Mouse (Mus musculus) MEL (cell line): ENCODE data around the gene Ap1g1. TPM values are rescaled to one million over a fixed set of nuclear protein-coding genes. Genes with fewer than 3 reads are reported as not detected.
A peak's percentile ranks its signal among the peaks of the same experiment; 100 is the strongest.

Experiments used
- DNase-seq: peaks from one replicate; pipeline ENCODE4 v3.0.0; 2011; ENCODE audit warnings: low read depth, low spot score
- H3K27ac ChIP-seq: 2 replicates; pipeline ENCODE4 v1.5.1; 2012; ENCODE audit warnings: low read depth, mild to moderate bottlenecking, control low read depth, low read length, moderate library complexity; ENCODE audit not compliant: control insufficient read depth
- H3K27me3 ChIP-seq, 2 experiments: fragments of 150-350 bp in 1 of 2; sonication (generic) in 1 of 2; 2 replicates each; pipeline ENCODE4 v1.6.1; 2012; ENCODE audit warnings: low read length in 2 of 2, mild to moderate bottlenecking in 2 of 2, improper control_type of control experiment in 1 of 2, moderate library complexity in 1 of 2; ENCODE audit not compliant: insufficient read depth in 2 of 2, control insufficient read depth in 1 of 2
- H3K36me3 ChIP-seq, 2 experiments: 2 replicates each; pipeline ENCODE4 v1.6.1; 2012 to 2014; ENCODE audit warnings: low read length in 2 of 2, improper control_type of control experiment in 1 of 2, inconsistent platforms in 1 of 2, mild to moderate bottlenecking in 1 of 2; ENCODE audit not compliant: insufficient read depth in 2 of 2, control insufficient read depth in 1 of 2
- H3K4me1 ChIP-seq, 2 experiments: fragments of 150-350 bp in 1 of 2; sonication (generic) in 1 of 2; 2 replicates each; pipeline ENCODE4 v1.6.1; 2012; ENCODE audit warnings: low read length in 2 of 2, improper control_type of control experiment in 1 of 2, mild to moderate bottlenecking in 1 of 2; ENCODE audit not compliant: insufficient read depth in 2 of 2, control insufficient read depth in 1 of 2
- H3K4me3 ChIP-seq, 2 experiments: fragments of 150-350 bp in 1 of 2; sonication (generic) in 1 of 2; 2 replicates each; pipeline ENCODE4 v1.5.1; 2012; ENCODE audit warnings: low read depth in 2 of 2, low read length in 2 of 2, mild to moderate bottlenecking in 2 of 2, moderate library complexity in 2 of 2, control low read depth in 1 of 2, improper control_type of control experiment in 1 of 2; ENCODE audit not compliant: control insufficient read depth in 1 of 2, insufficient read depth in 1 of 2
- H3K79me2 ChIP-seq: 2 replicates; pipeline ENCODE4 v1.6.1; 2012; ENCODE audit warnings: mild to moderate bottlenecking, low read length, moderate library complexity; ENCODE audit not compliant: control insufficient read depth, poor library complexity, insufficient read depth
- H3K9ac ChIP-seq: 2 replicates; pipeline ENCODE4 v1.6.1; 2012; ENCODE audit warnings: low read depth, mild to moderate bottlenecking, control low read depth, low read length, moderate library complexity; ENCODE audit not compliant: control insufficient read depth, poor library complexity, severe bottlenecking
- H3K9me3 ChIP-seq: fragments of 150-350 bp; sonication (generic); replicated peaks from 2 replicates; pipeline ENCODE4 v1.6.1; 2012; ENCODE audit warnings: mild to moderate bottlenecking, low read length, improper control_type of control experiment, moderate library complexity; ENCODE audit not compliant: insufficient read depth
- BHLHE40 ChIP-seq: IDR thresholded peaks from 2 replicates; pipeline ENCODE4 v1.6.1; 2012; ENCODE audit warnings: low read depth, mild to moderate bottlenecking, inconsistent platforms, low read length, improper control_type of control experiment, borderline replicate concordance
- CHD2 ChIP-seq: IDR thresholded peaks from 2 replicates; pipeline ENCODE4 v1.6.1; 2011; ENCODE audit warnings: low read length, improper control_type of control experiment
- CTCF ChIP-seq, 3 experiments: IDR thresholded peaks in 2 of 3; conservative IDR thresholded peaks in 1 of 3; 2 replicates each; pipeline ENCODE4 v1.5.1; 2011 to 2012; ENCODE audit warnings: low read length in 3 of 3, low read depth in 2 of 3, mild to moderate bottlenecking in 2 of 3, improper control_type of control experiment in 1 of 3, inconsistent platforms in 1 of 3, mixed read lengths in 1 of 3, moderate library complexity in 1 of 3; ENCODE audit not compliant: control insufficient read depth in 1 of 3, insufficient read depth in 1 of 3, poor library complexity in 1 of 3, severe bottlenecking in 1 of 3
- E2F4 ChIP-seq: IDR thresholded peaks from 2 replicates; pipeline ENCODE4 v1.6.1; 2011; ENCODE audit warnings: low read depth, low read length, improper control_type of control experiment, borderline replicate concordance
- ELF1 ChIP-seq: IDR thresholded peaks from 2 replicates; pipeline ENCODE4 v1.6.1; 2014; ENCODE audit warnings: low read depth, mild to moderate bottlenecking, inconsistent platforms, low read length, improper control_type of control experiment, moderate library complexity
- EP300 ChIP-seq, 2 experiments: IDR thresholded peaks; 2 replicates each; pipeline ENCODE4 v1.6.1; 2011; ENCODE audit warnings: improper control_type of control experiment in 2 of 2, low read length in 2 of 2, low read depth in 1 of 2, mild to moderate bottlenecking in 1 of 2
- GATA1 ChIP-seq: IDR thresholded peaks from 2 replicates; pipeline ENCODE4 v1.6.1; 2011; ENCODE audit warnings: low read depth, low read length, improper control_type of control experiment
- HCFC1 ChIP-seq: IDR thresholded peaks from 2 replicates; pipeline ENCODE4 v1.6.1; 2012; ENCODE audit warnings: low read depth, mild to moderate bottlenecking, inconsistent platforms, low read length, improper control_type of control experiment, moderate library complexity
- JUND ChIP-seq: IDR thresholded peaks from 2 replicates; pipeline ENCODE4 v1.6.1; 2011; ENCODE audit warnings: low read depth, mild to moderate bottlenecking, improper control_type of control experiment, low read length
- MAFK ChIP-seq: IDR thresholded peaks from 2 replicates; pipeline ENCODE4 v1.6.1; 2011; ENCODE audit warnings: low read depth, mild to moderate bottlenecking, low read length, improper control_type of control experiment, borderline replicate concordance
- MAX ChIP-seq: IDR thresholded peaks from 2 replicates; pipeline ENCODE4 v1.6.1; 2011; ENCODE audit warnings: low read length, improper control_type of control experiment
- MYC ChIP-seq: IDR thresholded peaks from 2 replicates; pipeline ENCODE4 v1.6.1; 2011; ENCODE audit warnings: low read depth, mild to moderate bottlenecking, low read length, improper control_type of control experiment, moderate library complexity
- NELFE ChIP-seq: IDR thresholded peaks from 2 replicates; pipeline ENCODE4 v1.6.1; 2011; ENCODE audit warnings: low read depth, low read length, improper control_type of control experiment
- POLR2A ChIP-seq, 2 experiments: IDR thresholded peaks; 2 replicates each; pipeline ENCODE4 v1.6.1; 2011 to 2012; ENCODE audit warnings: low read length in 2 of 2, mild to moderate bottlenecking in 2 of 2, control low read depth in 1 of 2, improper control_type of control experiment in 1 of 2, low read depth in 1 of 2, moderate library complexity in 1 of 2; ENCODE audit not compliant: control insufficient read depth in 1 of 2, insufficient read depth in 1 of 2, poor library complexity in 1 of 2
- POLR2AphosphoS2 ChIP-seq: IDR thresholded peaks from 2 replicates; pipeline ENCODE4 v1.6.1; 2011; ENCODE audit warnings: low read length, improper control_type of control experiment
- RCOR1 ChIP-seq: IDR thresholded peaks from 2 replicates; pipeline ENCODE4 v1.6.1; 2012; ENCODE audit warnings: low read depth, mild to moderate bottlenecking, inconsistent platforms, low read length, improper control_type of control experiment
- SIN3A ChIP-seq: IDR thresholded peaks from 2 replicates; pipeline ENCODE4 v1.6.1; 2012; ENCODE audit warnings: low read length, improper control_type of control experiment, inconsistent platforms
- SMC3 ChIP-seq: IDR thresholded peaks from 2 replicates; pipeline ENCODE4 v1.6.1; 2011; ENCODE audit warnings: low read depth, low read length, improper control_type of control experiment
- TAL1 ChIP-seq: IDR thresholded peaks from 2 replicates; pipeline ENCODE4 v1.6.1; 2012; ENCODE audit warnings: mild to moderate bottlenecking, inconsistent platforms, low read length, moderate library complexity, mixed read lengths
- TBP ChIP-seq: IDR thresholded peaks from 2 replicates; pipeline ENCODE4 v1.8.0; 2011; ENCODE audit warnings: low read depth, low read length, improper control_type of control experiment
- TCF12 ChIP-seq: IDR thresholded peaks from 2 replicates; pipeline ENCODE4 v1.6.1; 2014; ENCODE audit warnings: low read depth, mild to moderate bottlenecking, inconsistent platforms, low read length, improper control_type of control experiment, moderate library complexity
- UBTF ChIP-seq: IDR thresholded peaks from 2 replicates; pipeline ENCODE4 v1.6.1; 2012; ENCODE audit warnings: low read depth, mild to moderate bottlenecking, inconsistent platforms, low read length, improper control_type of control experiment, moderate library complexity, borderline replicate concordance; ENCODE audit not compliant: insufficient read depth
- ZKSCAN1 ChIP-seq: IDR thresholded peaks from 2 replicates; pipeline ENCODE4 v1.6.1; 2012; ENCODE audit warnings: low read depth, mild to moderate bottlenecking, inconsistent platforms, low read length, improper control_type of control experiment, moderate library complexity
- ZMIZ1 ChIP-seq: IDR thresholded peaks from 2 replicates; pipeline ENCODE4 v1.6.1; 2012; ENCODE audit warnings: low read depth, mild to moderate bottlenecking, inconsistent platforms, low read length, improper control_type of control experiment, moderate library complexity
- ZNF384 ChIP-seq: IDR thresholded peaks from 2 replicates; pipeline ENCODE4 v1.6.1; 2012; ENCODE audit warnings: low read depth, mild to moderate bottlenecking, inconsistent platforms, low read length, improper control_type of control experiment
- polyA plus RNA-seq, 2 experiments: library from polyadenylated mRNA; stranded (reverse) in 1 of 2; unstranded in 1 of 2; fragments of >175 nt in 1 of 2; fragments of >200 nt in 1 of 2; gene quantifications; 2 replicates each; pipeline versions ENCODE4 v1.2.1 to v1.2.4; 2012; ENCODE audit warnings: low replicate concordance in 2 of 2, low read depth in 1 of 2; ENCODE audit not compliant: insufficient read length in 2 of 2, insufficient read depth in 1 of 2, missing spikeins in 1 of 2
- total RNA-seq: library from RNA; depleted of rRNA; stranded (reverse); fragments of 300-350 nt; gene quantifications from 2 replicates; pipeline ENCODE4 v1.2.3, GENCODE M21; 2012

Gene Ap1g1
- total and polyA plus RNA-seq, 3 experiments: 34.6 to 456 (median 46.6) TPM

- no peaks in the 10 kb centered on the region; a peak in 2 of 4 replicates for H3K36me3 ChIP-seq
- no peak overlapping the region for H3K4me3 ChIP-seq
- TF ChIP-seq MYC (no peak), RCOR1 (no peak), MAX (no peak), TAL1 (no peak), SIN3A (no peak), ZNF384 (no peak), UBTF (no peak), NELFE (no peak), ZKSCAN1 (no peak)
- H3K27ac ChIP-seq: no peak overlapping the region
- no peak for DNase-seq
- H3K9ac ChIP-seq: no peak overlapping the region
- H3K4me1 ChIP-seq: peaks cover 4% of the 10 kb centered on the region in 2 experiments; a peak in 3 of 4 replicates
- H3K9me3 ChIP-seq: no peaks in the 10 kb centered on the region
- H3K27me3 ChIP-seq: no peaks in the 10 kb centered on the region
- H3K79me2 ChIP-seq: peaks cover 11% of the 10 kb centered on the region
These were observed 44.3 kb upstream of the Ap1g1 start for GRCm38 (mm10) chr8:109734018-109734417.

- peak overlapping the region; percentile 85 for H3K9ac ChIP-seq
- peaks cover 11% of the 10 kb centered on the region for H3K79me2 ChIP-seq
- peak overlapping the region; percentile 74 to 81 for H3K4me3 ChIP-seq
- H3K27ac ChIP-seq: no peak overlapping the region
- H3K9me3 ChIP-seq: no peaks in the 10 kb centered on the region
- H3K27me3 ChIP-seq: no peaks in the 10 kb centered on the region
- no peak for DNase-seq
- H3K4me1 ChIP-seq: peaks cover 4% of the 10 kb centered on the region in 2 experiments; a peak in 3 of 4 replicates
- no peaks in the 10 kb centered on the region; a peak in 2 of 4 replicates for H3K36me3 ChIP-seq
- TF ChIP-seq HCFC1 (no peak), UBTF (no peak), E2F4 (no peak), CTCF (IDR thresholded peaks at IDR 0.05 in 2 of 3, conservative IDR thresholded peaks at IDR 0.05 in 1 of 3; ENCODE audit: control insufficient read depth in 1 of 3, insufficient read depth in 1 of 3, low read depth in 2 of 3, low read length in 3 of 3, poor library complexity in 1 of 3, severe bottlenecking in 1 of 3) (no peak), POLR2AphosphoS2 (no peak), ZMIZ1 (no peak), JUND (no peak), BHLHE40 (no peak), CHD2 (no peak), TCF12 (no peak), ZNF384 (no peak), RCOR1 (no peak), POLR2A (IDR thresholded peaks at IDR 0.05; ENCODE audit: control insufficient read depth in 1 of 2, insufficient read depth in 1 of 2, low read depth in 1 of 2, low read length in 2 of 2, poor library complexity in 1 of 2) (no peak), EP300 (IDR thresholded peaks at IDR 0.05; ENCODE audit: low read depth in 1 of 2, low read length in 2 of 2) (no peak), SMC3 (no peak), MAFK (no peak), ELF1 (no peak), GATA1 (no peak), TBP (no peak)
These were observed 41.5 kb upstream of the Ap1g1 start for GRCm38 (mm10) chr8:109736819-109737218.
